ENCODE assay signal across 13 mouse cellular contexts in the genomic region with DNA sequence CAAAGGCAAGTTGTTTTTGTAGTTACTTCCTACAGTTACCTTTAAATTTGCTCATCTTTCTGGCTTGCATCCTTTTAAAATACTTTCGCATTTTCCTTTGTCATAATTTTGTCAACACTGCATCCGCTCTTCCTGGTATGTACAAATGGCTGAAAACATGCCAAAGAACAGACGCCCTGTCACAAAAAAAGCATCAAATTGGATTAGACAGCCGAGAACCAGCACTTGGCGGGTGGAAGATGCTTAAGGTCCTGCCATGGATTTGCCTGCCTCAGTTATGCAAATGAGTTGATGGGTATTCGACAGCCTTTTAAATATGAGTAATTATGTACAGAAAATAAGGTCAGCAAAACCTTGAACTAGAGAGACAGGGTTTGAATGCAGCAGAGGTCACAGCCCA.
DNase-seq lines count a peak whose midpoint lies in the region; ATAC-seq lines count a peak whose summit lies in the region.
"Had no signal": no experiment of that assay in that cellular context is flagged by ENCODE, and none has a peak within 500 bp of the region (broad histone marks: within the 10 kb centered on the region; RNA-seq: fewer than 3 reads in every experiment).

No protein-coding gene starts in this region.

- DNase-seq in heart, adult 11 months = peak; percentile 56
- DNase-seq in heart, postnatal 36 days = no peak
- DNase-seq in brain, adult 2 months (ENCODE audit: low read depth, low spot score) = peak; percentile 83
- peak; percentile 40 to 52 for DNase-seq in cerebellum, postnatal 25 days
- peak; percentile 89 for DNase-seq in midbrain, embryonic 11.5 days (ENCODE audit: low spot score, missing footprints)
- DNase-seq in gastrocnemius, adult 8-10 months (ENCODE audit: low spot score in 2 of 2) = no peak
- no peak for DNase-seq in lung, adult 18-20 months
- DNase-seq: B cell, adult 2 months; heart, postnatal 4 days had no signal

- no peak overlapping the region for H3K4me3 ChIP-seq in midbrain, embryonic 11.5 days (ENCODE audit: low read depth, low read length)
- H3K4me3 ChIP-seq: erythroblast, embryonic 14.5 days; limb, embryonic 12.5 days had no signal

- no peaks in the 10 kb centered on the region for H3K9me3 ChIP-seq in midbrain, embryonic 11.5 days (ENCODE audit: control insufficient read depth, low read length)
- H3K9me3 ChIP-seq: limb, embryonic 12.5 days had no signal

- intact Hi-C loops in heart, postnatal 36 days (cut with DNase I) = no loop called here

- H3K27me3 ChIP-seq in midbrain, embryonic 11.5 days (ENCODE audit: control insufficient read depth, insufficient read depth, low read length) = no peaks in the 10 kb centered on the region
- H3K27me3 ChIP-seq: limb, embryonic 12.5 days had no signal

- peak; percentile 73 for ATAC-seq in midbrain, embryonic 11.5 days (ENCODE audit: low FRiP score)
- no peak for ATAC-seq in erythroid progenitor cell, adult 5-6 weeks (replicated peaks; ENCODE audit: low FRiP score, poor library complexity, severe bottlenecking)

- H3K27ac ChIP-seq in midbrain, embryonic 11.5 days (ENCODE audit: low read depth, low read length) = peak overlapping the region; percentile 1; the same call in 1 of the 2 replicates
- H3K27ac ChIP-seq: limb, embryonic 12.5 days had no signal

- peaks cover 18% of the 10 kb centered on the region; the same call in 1 of the 2 replicates for H3K4me1 ChIP-seq in midbrain, embryonic 11.5 days (ENCODE audit: control insufficient read depth, insufficient read depth, low read length)
- H3K4me1 ChIP-seq: limb, embryonic 12.5 days had no signal

- no peaks in the 10 kb centered on the region for H3K36me3 ChIP-seq in midbrain, embryonic 11.5 days (ENCODE audit: control insufficient read depth, insufficient read depth, low read length)
- H3K36me3 ChIP-seq: limb, embryonic 12.5 days had no signal

- H3K9ac ChIP-seq in midbrain, embryonic 11.5 days (ENCODE audit: low read length) = no peak overlapping the region
- H3K9ac ChIP-seq: limb, embryonic 12.5 days; lung, embryonic 14.5 days had no signal

- no peak overlapping the region for H3K4me2 ChIP-seq in midbrain, embryonic 11.5 days
- H3K4me2 ChIP-seq: limb, embryonic 12.5 days; lung, embryonic 14.5 days had no signal

- WGBS in midbrain, embryonic 11.5 days = 28% methylated on average over 6 of the region's 6 CpGs

Comparison
In these comparisons a context has a peak if more than half of its experiments do, and no peak if none do; other contexts are left out.
1. DNase-seq: peak in heart, adult 11 months (single experiment), brain, adult 2 months (single experiment), cerebellum, postnatal 25 days (2 of 2) and midbrain, embryonic 11.5 days (single experiment); none in heart, postnatal 36 days (0 of 2), gastrocnemius, adult 8-10 months (0 of 2) and lung, adult 18-20 months (0 of 2).